ENCODE assay signal across 28 mouse cellular contexts in genomic region chr12:37507826-37508225, GRCm38 (mm10).
"Had no signal": no experiment of that assay in that cellular context is flagged by ENCODE, and none has a peak within 500 bp of the region (broad histone marks: within the 10 kb centered on the region; RNA-seq: fewer than 3 reads in every experiment).

No protein-coding gene starts in this region.

- H3K27me3 ChIP-seq: heart, embryonic 13.5 days; heart, embryonic 15.5 days; hindbrain, embryonic 13.5 days; hindbrain, embryonic 15.5 days; kidney, embryonic 15.5 days; limb, embryonic 12.5 days; liver, embryonic 13.5 days; liver, embryonic 15.5 days had no signal

- H3K9me3 ChIP-seq: heart, embryonic 10.5 days; heart, embryonic 13.5 days; heart, embryonic 15.5 days; hindbrain, embryonic 13.5 days; hindbrain, embryonic 15.5 days; kidney, embryonic 15.5 days; limb, embryonic 10.5 days; limb, embryonic 12.5 days; liver, embryonic 13.5 days; liver, embryonic 15.5 days had no signal

- H3K4me2 ChIP-seq: heart, embryonic 13.5 days; heart, embryonic 15.5 days; hindbrain, embryonic 13.5 days; hindbrain, embryonic 15.5 days; kidney, embryonic 15.5 days; limb, embryonic 12.5 days; liver, embryonic 11.5 days; liver, embryonic 13.5 days; liver, embryonic 15.5 days had no signal

- H3K4me1 ChIP-seq: heart, embryonic 10.5 days; heart, embryonic 13.5 days; heart, embryonic 15.5 days; hindbrain, embryonic 13.5 days; hindbrain, embryonic 15.5 days; kidney, embryonic 15.5 days; limb, embryonic 10.5 days; limb, embryonic 12.5 days; liver, embryonic 13.5 days; liver, embryonic 15.5 days had no signal

- ATAC-seq: hindbrain, postnatal 0 days; intestine, embryonic 16.5 days had no signal

- H3K27ac ChIP-seq: gastrocnemius, adult 2 months; heart, embryonic 10.5 days; heart, embryonic 13.5 days; heart, embryonic 15.5 days; hindbrain, embryonic 13.5 days; hindbrain, embryonic 15.5 days; hindbrain, postnatal 0 days; kidney, embryonic 15.5 days; kidney, postnatal 0 days; limb, embryonic 10.5 days; limb, embryonic 12.5 days; liver, embryonic 13.5 days; liver, embryonic 15.5 days had no signal

- H3K4me3 ChIP-seq: gastrocnemius, adult 2 months; heart, embryonic 10.5 days; heart, embryonic 13.5 days; heart, embryonic 15.5 days; hindbrain, embryonic 13.5 days; hindbrain, embryonic 15.5 days; kidney, embryonic 15.5 days; limb, embryonic 10.5 days; limb, embryonic 12.5 days; liver, embryonic 13.5 days; liver, embryonic 15.5 days had no signal

- DNase-seq: gastrocnemius, adult 2 months; gastrocnemius, postnatal 10 days; gastrocnemius, postnatal 25 days; heart, adult 18-20 months; heart, postnatal 14 days; heart, postnatal 36 days; kidney, adult 11 months; kidney, adult 2 months; kidney, adult 9 months; kidney, postnatal 14 days; kidney, postnatal 36 days; layer of hippocampus, adult 9-11 months; layer of hippocampus, postnatal 36 days; liver; liver, embryonic 13.5 days had no signal

- H3K9ac ChIP-seq: heart, embryonic 13.5 days; heart, embryonic 15.5 days; hindbrain, embryonic 13.5 days; hindbrain, embryonic 15.5 days; kidney, embryonic 15.5 days; limb, embryonic 12.5 days; liver, embryonic 13.5 days; liver, embryonic 15.5 days had no signal

- H3K36me3 ChIP-seq: heart, embryonic 10.5 days; heart, embryonic 13.5 days; heart, embryonic 15.5 days; hindbrain, embryonic 13.5 days; hindbrain, embryonic 15.5 days; kidney, embryonic 15.5 days; limb, embryonic 10.5 days; limb, embryonic 12.5 days; liver, embryonic 13.5 days; liver, embryonic 15.5 days had no signal
